Mouse (Mus musculus): ENCODE measurements around the gene Nom1. TPM values are rescaled to one million over a fixed set of nuclear protein-coding genes. Genes with fewer than 3 reads are reported as not detected.

Gene Nom1
- polyA plus RNA-seq, 1 experiment from 2014 or later: 38.1 TPM

- H3K36me3 ChIP-seq (ENCODE audit: control insufficient read depth, insufficient read depth, low read length): no peaks in the 10 kb centered on the region
- peaks cover 92% of the 10 kb centered on the region for H3K27me3 ChIP-seq (replicated peaks; ENCODE audit: control insufficient read depth, insufficient read depth, low read length)
- H3K4me2 ChIP-seq: no peak overlapping the region
- ATAC-seq (replicated peaks; ENCODE audit: low FRiP score): no peak
- WGBS: 7% methylated on average over 10 of the region's 10 CpGs
- H3K9ac ChIP-seq (ENCODE audit: low read depth, low read length): no peak overlapping the region
- no peak overlapping the region for H3K4me3 ChIP-seq (ENCODE audit: low read depth, low read length)
- H3K4me1 ChIP-seq (replicated peaks; ENCODE audit: control insufficient read depth, insufficient read depth, low read length): no peaks in the 10 kb centered on the region
- no peaks in the 10 kb centered on the region for H3K9me3 ChIP-seq (ENCODE audit: control insufficient read depth, low read length)
- H3K27ac ChIP-seq (ENCODE audit: low read depth, low read length): no peak overlapping the region
- no peak for DNase-seq (ENCODE audit: low spot score)
These were observed 51.5 kb downstream of the Nom1 start for GRCm38 (mm10) chr5:29485941-29486320.

- Histone ChIP-seq H3K9me3 (ENCODE audit: control insufficient read depth, low read length) (no peaks in the 10 kb centered on the region), H3K4me1 (replicated peaks; ENCODE audit: control insufficient read depth, insufficient read depth, low read length) (no peaks in the 10 kb centered on the region), H3K27ac (ENCODE audit: low read depth, low read length) (no peak overlapping the region), H3K36me3 (ENCODE audit: control insufficient read depth, insufficient read depth, low read length) (no peaks in the 10 kb centered on the region), H3K4me2 (no peak overlapping the region), H3K4me3 (ENCODE audit: low read depth, low read length) (no peak overlapping the region), H3K9ac (ENCODE audit: low read depth, low read length) (no peak overlapping the region), H3K27me3 (replicated peaks; ENCODE audit: control insufficient read depth, insufficient read depth, low read length) (peaks cover 87% of the 10 kb centered on the region)
- no peak for DNase-seq (ENCODE audit: low spot score)
- whole genome bisulfite sequencing: 32% methylated on average over 13 of the region's 13 CpGs
- no peak for ATAC-seq (replicated peaks; ENCODE audit: low FRiP score)
These were observed 52.9 kb downstream of the Nom1 start for GRCm38 (mm10) chr5:29487321-29487720.

GRCm38 (mm10) chr5:29507013-29507412, 72.5 kb downstream of the Nom1 start:
- Histone ChIP-seq H3K27me3 (replicated peaks; ENCODE audit: control insufficient read depth, insufficient read depth, low read length) (no peaks in the 10 kb centered on the region), H3K9ac (ENCODE audit: low read depth, low read length) (no peak overlapping the region), H3K36me3 (ENCODE audit: control insufficient read depth, insufficient read depth, low read length) (no peaks in the 10 kb centered on the region), H3K9me3 (ENCODE audit: control insufficient read depth, low read length) (no peaks in the 10 kb centered on the region), H3K4me3 (ENCODE audit: low read depth, low read length) (no peak overlapping the region), H3K4me2 (no peak overlapping the region), H3K27ac (ENCODE audit: low read depth, low read length) (no peak overlapping the region), H3K4me1 (replicated peaks; ENCODE audit: control insufficient read depth, insufficient read depth, low read length) (no peaks in the 10 kb centered on the region)
- no peak for ATAC-seq (replicated peaks; ENCODE audit: low FRiP score)
- DNase-seq (ENCODE audit: low spot score): no peak
- WGBS: 53% methylated on average over 3 of the region's 3 CpGs

Other genes starting within 250 kb of the Nom1 start
- gene Rnf32, start 238.7 kb upstream of the Nom1 start, polyA plus RNA-seq (2014; fragmentation: Nextera tagmentation; extraction: Ambion mirVana): 0.56 and 0.82 TPM in 2 replicates
- gene Lmbr1, start 56.3 kb upstream of the Nom1 start, polyA plus RNA-seq (2014; fragmentation: Nextera tagmentation; extraction: Ambion mirVana): 6.5 and 6.6 TPM in 2 replicates
- gene Mnx1, start 43.8 kb downstream of the Nom1 start, polyA plus RNA-seq (2014; fragmentation: Nextera tagmentation; extraction: Ambion mirVana): 0.11 and 0.12 TPM in 2 replicates
- gene Ube3c, start 134.6 kb downstream of the Nom1 start, polyA plus RNA-seq (2014; fragmentation: Nextera tagmentation; extraction: Ambion mirVana): 29.4 and 31.1 TPM in 2 replicates

Data from liver, embryonic 11.5 days (tissue).